Mouse (Mus musculus) G1E-ER4 (cell line): ENCODE results near the gene Alox12b. TPM values are rescaled to one million over a fixed set of nuclear protein-coding genes. Genes with fewer than 3 reads are reported as not detected.

Experiments used
- GATA1 ChIP-seq: IDR thresholded peaks from one replicate; pipeline ENCODE4 v1.8.0; 2012; ENCODE audit warnings: low read length, inconsistent platforms
- polyA plus RNA-seq: library from polyadenylated mRNA; stranded (reverse); fragments of >175 nt; gene quantifications from 2 replicates; pipeline ENCODE4 v1.2.3, GENCODE M21; 2012

The Alox12b gene
- polyA plus RNA-seq, 1 experiment = not detected

DNA sequence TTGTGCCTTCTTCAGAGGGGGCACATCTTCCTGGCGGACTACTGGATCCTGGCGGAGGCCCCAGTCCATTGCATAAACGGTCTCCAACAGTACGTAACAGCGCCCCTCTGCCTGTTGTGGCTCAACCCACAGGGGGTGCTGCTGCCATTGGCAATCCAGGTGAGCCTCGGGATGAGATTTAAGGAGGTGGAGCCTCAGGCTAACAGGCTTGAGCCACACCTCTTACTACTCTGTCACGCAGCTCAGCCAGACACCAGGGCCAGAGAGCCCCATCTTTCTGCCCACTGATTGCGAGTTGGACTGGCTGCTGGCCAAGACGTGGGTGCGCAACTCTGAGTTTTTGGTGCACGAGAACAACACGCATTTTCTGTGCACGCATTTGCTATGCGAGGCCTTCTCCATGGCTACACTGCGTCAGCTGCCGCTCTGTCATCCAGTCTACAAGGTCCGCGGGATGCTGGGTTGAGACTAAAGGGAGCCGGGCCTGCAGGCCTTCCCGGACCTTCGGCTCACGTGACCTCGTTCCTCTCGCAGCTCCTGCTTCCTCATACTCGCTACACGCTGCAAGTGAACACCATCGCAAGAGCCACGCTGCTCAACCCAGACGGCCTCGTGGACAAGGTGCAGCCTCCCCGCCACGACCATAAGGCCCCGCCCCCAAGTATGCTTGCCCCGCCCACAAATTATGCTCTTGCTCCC is 22.7 kb upstream of the Alox12b start:
- TF ChIP-seq GATA1 = no peak

DNA sequence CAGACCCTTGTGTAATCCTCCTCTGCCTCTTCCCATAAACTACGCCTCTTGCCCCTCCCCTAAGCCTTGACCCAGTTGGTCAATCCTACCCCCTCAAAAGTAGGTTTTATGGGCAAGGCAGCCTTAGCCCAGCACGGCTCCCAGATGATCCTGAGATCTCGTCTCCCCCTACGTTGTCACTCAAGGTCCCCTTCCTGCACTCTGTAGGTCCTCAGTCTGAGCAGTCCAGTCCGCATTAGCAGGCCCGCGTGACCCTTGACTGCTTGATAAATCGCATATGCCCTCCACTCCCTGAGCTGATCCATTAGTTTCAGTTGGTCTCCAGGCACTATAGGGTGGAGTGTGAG is 22.2 kb upstream of the Alox12b start:
- no peak for TF ChIP-seq GATA1

DNA sequence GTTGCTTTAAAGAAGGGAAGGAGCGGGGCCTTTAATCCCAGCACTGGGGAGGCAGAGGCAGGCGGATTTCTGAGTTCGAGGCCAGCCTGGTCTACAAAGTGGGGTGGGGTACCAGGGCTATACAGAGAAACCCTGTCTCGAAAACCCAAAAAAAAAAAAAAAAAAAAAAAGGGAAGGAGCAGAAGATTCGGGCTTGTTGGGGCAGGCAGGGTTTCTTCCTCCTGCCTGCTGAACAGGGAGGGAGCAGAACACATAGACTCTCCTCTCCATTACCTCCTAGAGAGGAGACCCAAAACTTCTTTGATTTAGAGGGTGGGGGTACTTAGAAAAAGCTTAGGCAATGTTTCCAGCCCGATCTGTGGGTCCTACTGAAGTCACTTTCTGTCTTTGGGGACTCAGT is 21.4 kb upstream of the Alox12b start:
- TF ChIP-seq GATA1 = no peak

DNA sequence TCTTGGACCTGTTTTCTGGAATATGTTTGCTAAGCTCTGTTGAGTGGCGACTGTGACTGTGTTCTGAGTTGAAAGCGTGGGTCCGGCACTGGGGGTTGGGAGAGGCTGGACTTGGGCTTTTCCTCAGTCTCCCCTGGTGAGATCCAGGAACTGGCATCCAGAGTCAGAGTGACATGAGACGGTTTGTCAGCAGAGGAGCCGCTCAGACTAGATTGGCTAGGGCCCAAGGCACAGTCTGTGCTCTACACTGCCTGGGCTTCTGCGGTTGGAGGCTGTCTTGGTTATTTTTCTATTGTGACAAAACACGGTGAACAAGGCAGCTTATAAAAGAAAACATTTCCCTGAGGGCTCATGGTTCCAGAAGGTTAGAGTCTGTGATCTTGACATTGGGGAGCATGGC is 9.2 kb upstream of the Alox12b start:
- TF ChIP-seq GATA1 = no peak

DNA sequence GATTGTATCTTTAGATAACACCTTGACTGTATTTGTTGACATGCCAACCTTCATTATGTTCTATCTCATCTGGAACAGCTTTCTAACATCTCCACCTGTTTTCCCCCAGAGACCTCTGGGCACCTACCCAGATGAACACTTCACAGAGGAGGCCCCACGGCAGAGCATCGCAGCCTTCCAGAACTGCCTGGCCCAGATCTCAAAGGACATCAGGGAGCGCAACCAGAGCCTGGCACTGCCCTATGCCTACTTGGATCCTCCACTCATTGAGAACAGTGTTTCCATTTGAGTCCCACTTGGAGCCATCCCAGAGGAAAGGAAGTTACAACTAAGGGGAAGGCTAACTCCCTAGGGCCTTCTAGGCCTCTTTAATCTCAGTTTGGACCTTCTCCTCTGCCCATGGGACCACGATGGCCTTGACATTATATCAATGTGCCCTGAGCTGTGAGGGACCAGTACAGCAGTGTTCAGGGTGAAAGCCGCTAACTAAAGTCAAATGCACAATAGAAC is 8.3 kb upstream of the Alox12b start:
- TF ChIP-seq GATA1 = no peak

DNA sequence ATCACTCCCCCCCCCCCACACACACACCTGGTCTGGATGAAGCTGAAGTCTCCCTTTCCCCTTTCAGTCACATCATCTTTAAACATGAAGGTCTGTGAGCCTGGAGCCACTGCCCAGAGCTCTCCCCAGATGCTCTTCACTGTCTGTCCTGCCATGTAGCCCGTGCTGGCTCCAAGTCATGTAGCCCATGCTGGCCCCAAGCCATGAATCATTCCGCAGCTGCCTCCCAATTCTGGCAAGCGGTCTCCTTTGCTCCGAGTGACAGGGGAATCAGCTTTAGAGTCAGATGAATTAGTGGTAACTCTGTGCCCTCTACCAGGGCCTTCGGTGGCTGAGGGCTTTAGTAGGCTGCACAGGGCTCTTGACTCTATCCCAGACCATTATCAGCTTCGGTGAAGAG is 7.1 kb upstream of the Alox12b start:
- no peak for TF ChIP-seq GATA1

DNA sequence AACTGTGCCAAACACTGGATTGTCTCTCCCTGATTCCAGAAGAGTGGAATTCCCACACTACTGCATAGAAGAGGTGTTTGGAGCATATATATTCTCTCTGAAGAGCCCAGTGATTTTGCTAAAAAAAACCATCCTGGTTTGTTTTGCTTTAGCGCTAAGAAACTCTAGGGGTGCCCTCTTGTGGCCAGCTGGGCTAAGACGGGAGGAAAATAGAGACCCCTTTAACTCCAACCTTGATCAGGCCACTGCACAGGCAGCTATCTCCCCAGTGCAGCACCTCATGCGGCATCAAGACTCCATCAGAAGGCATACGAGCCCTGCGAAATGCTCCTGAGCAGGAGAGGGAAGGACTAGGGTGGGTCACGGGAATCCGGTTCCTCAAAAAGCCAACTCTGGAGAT is 6.3 kb upstream of the Alox12b start:
- no peak for TF ChIP-seq GATA1

DNA sequence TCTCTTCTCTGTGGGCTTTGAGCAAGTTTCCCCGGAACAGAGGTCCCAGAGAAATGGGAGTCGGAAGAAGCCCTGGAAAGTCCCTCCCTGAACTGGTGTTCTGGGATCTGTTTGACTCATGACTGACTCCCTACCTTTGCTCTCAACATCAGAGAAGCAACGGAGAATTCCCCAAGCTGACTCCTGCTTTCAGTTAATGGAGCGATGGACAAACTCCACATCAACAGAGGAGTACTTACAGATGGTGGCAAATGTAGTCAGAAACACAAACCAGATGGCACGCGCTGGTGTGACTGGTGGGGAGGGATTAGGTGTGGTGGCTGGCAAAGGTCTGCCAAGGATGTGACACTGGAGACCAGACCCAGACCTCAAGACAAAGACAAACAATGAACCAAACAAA is 5.8 kb upstream of the Alox12b start:
- TF ChIP-seq GATA1 = no peak

DNA sequence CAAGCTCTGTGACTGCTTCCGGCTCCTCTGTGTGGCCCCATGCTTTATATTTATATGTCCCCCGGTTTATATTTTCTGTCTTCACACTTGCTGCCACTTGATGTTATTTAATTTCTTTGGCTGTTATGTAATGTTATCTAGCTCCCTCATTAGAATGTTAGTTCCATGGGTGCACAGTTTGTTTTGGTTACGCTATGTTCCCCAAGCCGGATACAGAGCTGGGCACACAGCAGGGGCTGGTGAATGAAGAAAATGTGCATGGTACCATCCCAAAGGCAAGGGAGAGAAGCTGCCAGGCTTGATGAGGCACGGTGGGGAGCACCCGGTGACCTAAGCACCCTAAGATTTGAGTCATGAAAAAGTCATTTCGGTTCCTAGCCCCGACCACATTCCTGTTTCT is 3.0 kb upstream of the Alox12b start:
- TF ChIP-seq GATA1 = no peak

DNA sequence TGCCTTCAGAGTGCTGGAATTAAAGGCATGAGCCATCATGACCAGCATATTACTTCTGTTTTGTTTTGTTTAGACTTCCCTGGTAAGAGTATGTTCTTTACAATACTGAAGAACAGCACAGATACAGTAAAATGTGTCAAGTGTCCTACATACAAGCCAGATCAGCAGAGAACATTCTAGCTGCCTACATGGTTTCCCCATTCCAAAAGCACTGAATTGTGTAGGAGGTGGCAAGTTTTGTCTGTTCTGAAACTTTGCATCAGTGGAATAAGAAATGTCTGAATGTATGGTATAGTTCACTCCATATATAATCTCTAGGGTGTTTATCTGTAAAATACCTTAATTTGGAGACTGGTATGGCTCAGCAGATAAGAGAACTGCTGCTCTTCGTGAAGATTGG is 1.4 kb upstream of the Alox12b start:
- no peak for TF ChIP-seq GATA1

DNA sequence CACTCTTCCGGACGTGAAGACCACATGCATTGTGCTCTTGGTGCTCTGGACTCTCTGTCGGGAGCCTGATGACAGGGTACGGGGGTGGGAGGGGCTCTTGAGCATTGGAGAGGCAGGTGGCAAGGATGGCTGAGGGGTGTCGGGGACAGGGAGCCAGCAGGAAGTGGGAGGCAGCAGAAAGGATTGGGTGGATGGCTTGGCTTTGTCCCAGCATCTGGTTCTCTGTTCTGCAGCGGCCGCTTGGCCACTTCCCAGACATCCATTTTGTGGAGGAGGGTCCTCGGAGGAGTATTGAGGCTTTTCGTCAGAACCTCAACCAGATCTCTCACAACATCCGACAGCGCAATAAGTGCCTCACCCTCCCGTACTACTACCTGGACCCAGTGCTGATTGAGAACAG is 12.5 kb downstream of the Alox12b start:
- TF ChIP-seq GATA1 = no peak

DNA sequence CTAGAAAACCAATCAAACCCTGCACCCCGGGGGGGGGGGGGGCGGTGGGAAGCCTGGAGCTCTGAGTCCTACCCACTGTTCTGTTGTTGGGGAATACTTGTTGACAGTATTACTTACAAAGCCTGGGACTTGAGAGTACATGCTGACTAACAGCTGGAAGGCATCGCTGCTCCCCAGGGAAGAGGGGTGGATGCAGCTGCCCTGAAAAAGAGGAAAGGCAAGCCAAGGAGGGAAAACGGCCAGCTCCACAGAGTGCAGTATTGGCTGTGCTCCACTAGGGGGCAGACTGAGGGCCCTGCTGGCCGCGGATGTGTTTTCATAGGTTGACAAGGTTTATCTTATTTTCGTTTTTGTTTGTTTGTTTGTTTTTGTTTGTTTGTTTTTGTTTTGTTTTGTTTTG is 14.8 kb downstream of the Alox12b start:
- TF ChIP-seq GATA1 = no peak

DNA sequence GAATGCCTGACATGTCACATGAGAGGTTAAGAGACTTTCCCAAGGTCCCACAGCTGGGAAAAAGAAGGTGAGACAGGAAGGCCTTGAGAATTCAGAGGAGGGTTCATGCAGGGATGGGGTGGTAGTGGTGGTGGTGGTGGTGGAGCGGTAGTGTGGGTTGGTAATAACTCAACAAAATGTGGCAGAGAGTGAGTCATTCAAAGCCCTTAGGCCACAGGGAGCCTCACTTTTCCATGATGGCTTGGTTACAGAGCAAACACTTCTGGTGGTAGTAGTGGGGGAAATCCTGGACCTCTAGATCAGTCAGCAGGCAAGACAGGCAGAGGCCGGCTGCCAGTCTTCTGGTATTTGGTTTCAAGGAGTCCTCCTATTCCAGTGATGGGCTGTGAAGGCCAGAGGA is 15.8 kb downstream of the Alox12b start:
- no peak for TF ChIP-seq GATA1

DNA sequence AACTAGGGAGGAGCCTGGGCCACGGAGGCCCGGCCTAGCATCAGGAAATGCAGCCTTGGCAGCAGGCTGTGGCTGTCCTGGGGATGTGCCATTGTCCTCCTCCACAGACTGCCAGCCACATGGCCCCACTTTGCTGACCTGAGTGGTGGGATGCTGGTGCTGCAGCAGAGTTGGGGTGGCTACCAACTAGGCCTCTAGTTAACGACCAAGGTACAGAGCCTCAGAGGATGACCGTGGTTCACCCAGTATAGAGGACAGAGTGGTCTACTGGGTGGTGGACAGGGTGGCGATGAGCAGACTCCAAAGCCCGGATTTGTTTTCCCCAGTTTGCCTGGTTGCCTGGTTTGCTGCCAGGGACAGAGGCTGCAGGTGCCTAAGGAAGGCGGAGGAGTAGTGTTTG is 17.9 kb downstream of the Alox12b start:
- TF ChIP-seq GATA1 = no peak

DNA sequence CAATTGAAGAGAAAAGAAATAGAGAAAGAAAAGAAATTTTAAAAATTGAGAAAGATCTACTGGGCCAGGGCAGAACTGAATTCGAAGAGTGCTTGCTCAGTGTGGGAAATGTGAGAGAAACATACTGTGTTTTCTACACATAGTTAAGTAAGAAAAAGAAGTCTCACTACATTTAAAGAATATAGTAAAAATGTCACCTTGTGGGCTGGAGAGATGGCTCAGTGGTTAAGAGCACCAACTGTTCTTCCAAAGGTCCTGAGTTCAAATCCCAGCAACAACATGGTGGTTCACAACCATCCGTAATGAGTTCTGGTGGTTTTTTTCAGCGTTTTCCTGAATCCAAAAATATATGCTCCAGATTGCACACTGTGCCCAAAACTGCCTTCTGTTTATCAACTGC is 21.7 kb downstream of the Alox12b start:
- TF ChIP-seq GATA1 = no peak

DNA sequence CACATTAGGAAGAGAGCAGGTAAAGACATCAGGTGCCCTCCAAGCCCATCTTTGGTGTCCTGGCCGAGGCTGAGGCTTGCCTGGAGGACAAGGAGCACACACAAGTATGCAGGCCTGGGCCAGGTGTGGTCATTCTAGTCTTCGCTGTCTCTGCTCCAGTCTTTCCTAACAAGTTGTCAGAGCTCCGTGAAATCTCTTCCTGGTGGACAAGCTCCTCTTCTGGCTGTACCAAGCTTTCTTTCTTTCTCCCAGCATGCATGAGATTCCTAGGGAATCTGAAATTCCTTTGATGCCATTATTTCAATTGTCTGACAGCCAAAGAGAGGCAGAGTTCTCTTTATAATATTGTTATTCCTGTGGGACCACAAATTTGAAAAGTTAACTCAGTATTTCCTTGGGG is 22.7 kb downstream of the Alox12b start:
- TF ChIP-seq GATA1 = no peak

DNA sequence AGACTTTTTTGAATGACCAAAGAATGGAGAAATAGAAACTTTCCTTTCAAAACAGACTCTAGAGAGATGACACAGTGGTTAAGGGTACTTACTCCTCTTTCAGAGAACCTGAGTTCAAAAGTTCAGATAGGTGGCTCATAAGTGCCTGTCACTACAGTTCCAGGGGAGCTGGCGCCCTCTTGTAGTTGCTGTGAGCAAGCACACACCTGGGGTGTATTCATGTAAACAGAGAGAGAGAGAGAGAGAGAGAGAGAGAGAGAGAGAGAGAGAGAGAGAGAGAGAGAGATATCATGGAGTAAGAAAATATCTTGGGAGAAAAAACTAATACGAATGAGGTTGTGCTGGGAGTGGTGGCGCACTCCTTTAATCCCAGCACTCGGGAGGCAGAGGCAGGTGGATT is 23.3 kb downstream of the Alox12b start:
- no peak for TF ChIP-seq GATA1

DNA sequence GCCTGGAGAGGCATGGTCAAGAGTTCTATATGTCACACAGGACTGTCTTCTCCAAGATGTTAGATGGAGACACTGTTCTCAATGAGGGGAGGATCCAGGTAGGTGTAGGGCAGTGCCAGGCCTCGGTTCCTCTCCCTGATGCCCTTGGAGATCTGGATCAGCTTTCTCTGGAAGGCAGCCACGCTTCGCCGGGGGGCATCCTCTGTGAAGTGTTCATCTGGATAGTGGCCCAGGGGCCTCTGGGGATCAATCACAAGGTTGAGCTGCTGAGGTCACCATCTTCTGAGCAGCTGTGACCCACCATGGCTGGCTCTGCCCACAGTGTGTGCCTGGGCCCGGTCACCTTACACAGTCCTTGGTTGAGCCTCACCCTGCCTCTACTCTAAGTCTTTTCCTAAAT is 28.2 kb downstream of the Alox12b start:
- no peak for TF ChIP-seq GATA1
